Mouse (Mus musculus) hindlimb bud, embryonic 11.5 days (tissue): ENCODE data around the gene Shank1.

Experiments
- DNase-seq: peaks from one replicate; pipeline ENCODE4 v3.0.0-alpha.2; 2012; ENCODE audit warnings: low read depth, low spot score; ENCODE audit errors: extremely low spot score

Gene Shank1

GRCm38 (mm10) chr7:44337121-44337849, 27.2 kb downstream of the Shank1 start:
- no peak for DNase-seq

GRCm38 (mm10) chr7:44340226-44340625, 30.2 kb downstream of the Shank1 start:
- DNase-seq: no peak

GRCm38 (mm10) chr7:44341119-44341518, 31.1 kb downstream of the Shank1 start:
- no peak for DNase-seq

- no peak for DNase-seq
Measured at GRCm38 (mm10) chr7:44341714-44342113, 31.7 kb downstream of the Shank1 start.

- DNase-seq: no peak
Measured at GRCm38 (mm10) chr7:44343459-44344015, 33.5 kb downstream of the Shank1 start.

- no peak for DNase-seq
Measured at GRCm38 (mm10) chr7:44344622-44345021, 34.6 kb downstream of the Shank1 start.

- no peak for DNase-seq
Measured at GRCm38 (mm10) chr7:44349043-44349442, 39.0 kb downstream of the Shank1 start.

- DNase-seq: peak; percentile 93
Measured at GRCm38 (mm10) chr7:44350957-44351711, 41.1 kb downstream of the Shank1 start.

GRCm38 (mm10) chr7:44351881-44352749, 42.1 kb downstream of the Shank1 start:
- DNase-seq: no peak

GRCm38 (mm10) chr7:44352750-44353600, 42.9 kb downstream of the Shank1 start:
- no peak for DNase-seq

- no peak for DNase-seq
Measured at GRCm38 (mm10) chr7:44353601-44354340, 43.7 kb downstream of the Shank1 start.

- no peak for DNase-seq
Measured at GRCm38 (mm10) chr7:44355411-44355810, 45.4 kb downstream of the Shank1 start.

- no peak for DNase-seq
Measured at GRCm38 (mm10) chr7:44356590-44357481, 46.8 kb downstream of the Shank1 start.

- no peak for DNase-seq
Measured at GRCm38 (mm10) chr7:44357531-44357930, 47.5 kb downstream of the Shank1 start.

- DNase-seq: no peak
Measured at GRCm38 (mm10) chr7:44358012-44358411, 48.0 kb downstream of the Shank1 start.

- DNase-seq: no peak
Measured at GRCm38 (mm10) chr7:44358886-44359654, 49.0 kb downstream of the Shank1 start.

GRCm38 (mm10) chr7:44359908-44360672, 50.0 kb downstream of the Shank1 start:
- no peak for DNase-seq
